Mouse (Mus musculus): ENCODE measurements at regions not wholly inside any gene's neighbourhood (a gene's known extent, or its start where the extent isn't known, plus 50 kb on each side); places are given as distances from the start of the nearest gene placed in this dataset.

GRCm38 (mm10) chr12:51118781-51119180 lies 229.1 kb upstream of the G2e3 start:
- no peaks in the 10 kb centered on the region for H3K4me1 ChIP-seq (ENCODE audit: control insufficient read depth in 1 of 2, insufficient read depth in 2 of 2, low read length in 2 of 2)
- H3K4me3 ChIP-seq (ENCODE audit: control insufficient read depth in 1 of 2, insufficient read depth in 1 of 2, low read depth in 2 of 2, low read length in 2 of 2): no peak overlapping the region
- H3K79me2 ChIP-seq (ENCODE audit: control insufficient read depth, insufficient read depth, low read length, poor library complexity): no peaks in the 10 kb centered on the region
- no peaks in the 10 kb centered on the region for H3K9me3 ChIP-seq (replicated peaks; ENCODE audit: insufficient read depth, low read length)
- no peaks in the 10 kb centered on the region for H3K27me3 ChIP-seq (ENCODE audit: control insufficient read depth in 1 of 2, insufficient read depth in 2 of 2, low read length in 2 of 2)
- H3K9ac ChIP-seq (ENCODE audit: control insufficient read depth, low read depth, low read length, poor library complexity, severe bottlenecking): no peak overlapping the region
- DNase-seq (ENCODE audit: low read depth, low spot score): no peak
- no peak overlapping the region for H3K27ac ChIP-seq (ENCODE audit: control insufficient read depth, low read depth, low read length)
- TF ChIP-seq GABPA (IDR thresholded peaks at IDR 0.05; ENCODE audit: low read depth, low read length): no peak
- TF ChIP-seq POLR2A (IDR thresholded peaks at IDR 0.05; ENCODE audit: control insufficient read depth in 1 of 2, insufficient read depth in 1 of 2, low read depth in 1 of 2, low read length in 2 of 2, poor library complexity in 1 of 2): no peak
- no peaks in the 10 kb centered on the region for H3K36me3 ChIP-seq (ENCODE audit: control insufficient read depth in 1 of 2, insufficient read depth in 2 of 2, low read length in 2 of 2)

GRCm38 (mm10) chr12:51118021-51118694 lies 229.7 kb upstream of the G2e3 start:
- no peak for DNase-seq (ENCODE audit: low read depth, low spot score)
- no peaks in the 10 kb centered on the region for H3K27me3 ChIP-seq (ENCODE audit: control insufficient read depth in 1 of 2, insufficient read depth in 2 of 2, low read length in 2 of 2)
- TF ChIP-seq BHLHE40 (IDR thresholded peaks at IDR 0.05; ENCODE audit: borderline replicate concordance, low read depth, low read length) (no peak), CHD1 (IDR thresholded peaks at IDR 0.05; ENCODE audit: low read depth, low read length) (no peak), NELFE (IDR thresholded peaks at IDR 0.05; ENCODE audit: low read depth, low read length) (no peak), MEF2A (IDR thresholded peaks at IDR 0.05; ENCODE audit: extremely low read depth, insufficient replicate concordance, low read depth, low read length, poor library complexity, severe bottlenecking) (no peak), GABPA (IDR thresholded peaks at IDR 0.05; ENCODE audit: low read depth, low read length) (no peak), CHD2 (IDR thresholded peaks at IDR 0.05; ENCODE audit: low read length) (no peak), USF1 (IDR thresholded peaks at IDR 0.05; ENCODE audit: low read depth, low read length) (no peak), HCFC1 (IDR thresholded peaks at IDR 0.05; ENCODE audit: low read depth, low read length) (no peak), TAL1 (IDR thresholded peaks at IDR 0.05; ENCODE audit: low read length) (no peak), EP300 (IDR thresholded peaks at IDR 0.05; ENCODE audit: low read depth in 1 of 2, low read length in 2 of 2) (no peak), MXI1 (IDR thresholded peaks at IDR 0.05; ENCODE audit: low read depth, low read length) (no peak), MYC (IDR thresholded peaks at IDR 0.05; ENCODE audit: low read depth, low read length) (no peak), JUND (IDR thresholded peaks at IDR 0.05; ENCODE audit: low read depth, low read length) (no peak), POLR2AphosphoS5 (IDR thresholded peaks at IDR 0.05; ENCODE audit: borderline replicate concordance, low read depth, low read length) (no peak), KAT2A (conservative IDR thresholded peaks at IDR 0.05; ENCODE audit: low read depth, low read length) (no peak), MAX (IDR thresholded peaks at IDR 0.05; ENCODE audit: low read length) (no peak), CTCF (IDR thresholded peaks at IDR 0.05 in 2 of 3, conservative IDR thresholded peaks at IDR 0.05 in 1 of 3; ENCODE audit: control insufficient read depth in 1 of 3, insufficient read depth in 1 of 3, low read depth in 2 of 3, low read length in 3 of 3, poor library complexity in 1 of 3, severe bottlenecking in 1 of 3) (no peak), ZC3H11A (IDR thresholded peaks at IDR 0.05; ENCODE audit: low read depth, low read length) (no peak)

More at GRCm38 (mm10) chr12:51118021-51118694, 229.7 kb upstream of the G2e3 start:
- Histone ChIP-seq H3K79me2 (ENCODE audit: control insufficient read depth, insufficient read depth, low read length, poor library complexity) (no peaks in the 10 kb centered on the region), H3K36me3 (ENCODE audit: control insufficient read depth in 1 of 2, insufficient read depth in 2 of 2, low read length in 2 of 2) (no peaks in the 10 kb centered on the region), H3K27ac (ENCODE audit: control insufficient read depth, low read depth, low read length) (no peak overlapping the region), H3K4me1 (ENCODE audit: control insufficient read depth in 1 of 2, insufficient read depth in 2 of 2, low read length in 2 of 2) (no peaks in the 10 kb centered on the region), H3K9me3 (replicated peaks; ENCODE audit: insufficient read depth, low read length) (no peaks in the 10 kb centered on the region), H3K4me3 (ENCODE audit: control insufficient read depth in 1 of 2, insufficient read depth in 1 of 2, low read depth in 2 of 2, low read length in 2 of 2) (no peak overlapping the region), H3K9ac (ENCODE audit: control insufficient read depth, low read depth, low read length, poor library complexity, severe bottlenecking) (no peak overlapping the region)

Measured in MEL (cell line).